Mouse (Mus musculus) liver, embryonic 14.5 days (tissue): ENCODE results near the gene Uggt2. TPM values are rescaled to one million over a fixed set of nuclear protein-coding genes. Genes with fewer than 3 reads are reported as not detected.

Experiments
- ATAC-seq: fragments of 200-750 bp; cut with Nextera tagmentation; 2 replicates; pipeline ENCODE4 v1.8.0; 2017; ENCODE audit warnings: moderate number of reproducible peaks, mild to moderate bottlenecking, moderate library complexity; ENCODE audit not compliant: insufficient read depth
- DNase-seq, 3 experiments: peaks; one replicate each; pipeline ENCODE4 v3.0.0-alpha.2; 2012 to 2013; ENCODE audit warnings: low read depth in 3 of 3, low spot score in 3 of 3
- H3K27ac ChIP-seq: fragments of 300-500 bp; sonication (generic); 2 replicates; pipeline ENCODE4 v1.5.1; 2014; ENCODE audit warnings: moderate library complexity, mild to moderate bottlenecking, control low read depth, inconsistent platforms
- H3K27me3 ChIP-seq: fragments of 300-500 bp; sonication (generic); 2 replicates; pipeline ENCODE4 v1.6.1; 2014; ENCODE audit warnings: mild to moderate bottlenecking, low read length, moderate library complexity; ENCODE audit not compliant: control insufficient read depth, insufficient read depth
- H3K36me3 ChIP-seq: fragments of 300-500 bp; sonication (generic); replicated peaks from 2 replicates; pipeline ENCODE4 v1.6.1; 2014; ENCODE audit warnings: low read depth; ENCODE audit not compliant: control insufficient read depth, insufficient read depth
- H3K4me1 ChIP-seq, 2 experiments: fragments of 200-500 bp in 1 of 2; fragments of 300-500 bp in 1 of 2; sonication (generic) in 1 of 2; replicated peaks; 2 replicates each; pipeline ENCODE4 v1.6.1; 2012 to 2014; ENCODE audit warnings: antibody characterized with exemption in 1 of 2, inconsistent platforms in 1 of 2, low read length in 1 of 2; ENCODE audit not compliant: control insufficient read depth in 2 of 2, insufficient read depth in 2 of 2
- H3K4me2 ChIP-seq: fragments of 300-500 bp; sonication (generic); 2 replicates; pipeline ENCODE4 v1.6.1; 2014; ENCODE audit warnings: low read depth, mild to moderate bottlenecking, control low read depth, moderate library complexity
- H3K4me3 ChIP-seq, 2 experiments: fragments of 200-500 bp in 1 of 2; fragments of 300-500 bp in 1 of 2; sonication (generic) in 1 of 2; 2 replicates each; pipeline ENCODE4 v1.5.1; 2012 to 2014; ENCODE audit warnings: low read depth in 2 of 2, low read length in 2 of 2, mild to moderate bottlenecking in 2 of 2, control low read depth in 1 of 2, inconsistent platforms in 1 of 2, moderate library complexity in 1 of 2; ENCODE audit not compliant: insufficient read depth in 1 of 2
- H3K9ac ChIP-seq: fragments of 300-500 bp; sonication (generic); replicated peaks from 2 replicates; pipeline ENCODE4 v1.6.1; 2014; ENCODE audit warnings: mild to moderate bottlenecking, control low read depth, moderate library complexity
- H3K9me3 ChIP-seq: fragments of 300-500 bp; sonication (generic); 2 replicates; pipeline ENCODE4 v1.6.1; 2016; ENCODE audit warnings: low read length, mixed read lengths; ENCODE audit not compliant: control insufficient read depth
- CTCF ChIP-seq: IDR thresholded peaks from 2 replicates; pipeline ENCODE4 v1.5.1; 2016; ENCODE audit warnings: antibody characterized with exemption, low read depth, control low read depth
- EP300 ChIP-seq: IDR thresholded peaks from 2 replicates; pipeline ENCODE4 v1.6.1; 2016; ENCODE audit warnings: antibody characterized with exemption, low read depth
- WGBS: fragments of 180-500 bp; shearing (Covaris S2); extraction: QIAGEN DNeasy Blood & Tissue Kit; methylation state at CpG from one replicate; pipeline ENCODE4 v1.1.7; 2014; ENCODE audit not compliant: insufficient replicate concordance; 5-methylcytosine and 5-hydroxymethylcytosine counted together
- polyA plus RNA-seq, 2 experiments: library from polyadenylated mRNA; depleted of rRNA in 1 of 2; stranded (reverse) in 1 of 2; unstranded in 1 of 2; fragments of >200 nt; fragmentation: Nextera tagmentation in 1 of 2; extraction: Ambion mirVana in 1 of 2; gene quantifications; 2 replicates each; pipeline versions ENCODE4 v1.2.1 to v1.2.3; 2012 to 2014

The Uggt2 gene
- polyA plus RNA-seq, 2 experiments: 1.3 to 1.6 TPM

GRCm38 (mm10) chr14:119137512-119137905 lies 38.3 kb upstream of the Uggt2 start:
- no peaks in the 10 kb centered on the region for H3K4me1 ChIP-seq
- 0 out of 2 replicates have a peak, but pooled peaks have one; percentile 8 for ATAC-seq
- no peak for DNase-seq
- WGBS: 1% methylated on average over 38 of the region's 38 CpGs
- no peaks in the 10 kb centered on the region for H3K36me3 ChIP-seq
- H3K9me3 ChIP-seq: no peaks in the 10 kb centered on the region
- no peak overlapping the region for H3K9ac ChIP-seq
- peaks cover 47% of the 10 kb centered on the region for H3K27me3 ChIP-seq
- TF ChIP-seq CTCF: no peak
- no peak for TF ChIP-seq EP300
- H3K4me2 ChIP-seq: peak overlapping the region; percentile 62
- peak overlapping the region; percentile 25 to 47; a peak in 3 of 4 replicates for H3K4me3 ChIP-seq
- no peak overlapping the region for H3K27ac ChIP-seq

GRCm38 (mm10) chr14:119127330-119127729 lies 28.1 kb upstream of the Uggt2 start:
- Histone ChIP-seq H3K36me3 (no peaks in the 10 kb centered on the region), H3K4me1 (no peaks in the 10 kb centered on the region), H3K9ac (no peak overlapping the region), H3K4me3 (no peak overlapping the region), H3K27ac (no peak overlapping the region), H3K4me2 (no peak overlapping the region), H3K9me3 (no peaks in the 10 kb centered on the region), H3K27me3 (no peaks in the 10 kb centered on the region)
- no peak for DNase-seq
- ATAC-seq: peak; percentile 13; the same call in 1 of the 2 replicates
- no peak for TF ChIP-seq CTCF
- TF ChIP-seq EP300: no peak
- WGBS: 65% methylated on average over 2 of the region's 2 CpGs

- ATAC-seq (no peak), DNase-seq (no peak)
- H3K9ac ChIP-seq: no peak overlapping the region
- no peak overlapping the region for H3K4me3 ChIP-seq
- no peaks in the 10 kb centered on the region for H3K9me3 ChIP-seq
- H3K4me2 ChIP-seq: no peak overlapping the region
- no peaks in the 10 kb centered on the region for H3K27me3 ChIP-seq
- WGBS: 60% methylated on average over 4 of the region's 4 CpGs
- TF ChIP-seq EP300: no peak
- no peak for TF ChIP-seq CTCF
- no peak overlapping the region for H3K27ac ChIP-seq
- H3K36me3 ChIP-seq: no peaks in the 10 kb centered on the region
- H3K4me1 ChIP-seq: no peaks in the 10 kb centered on the region
Observed at GRCm38 (mm10) chr14:119125840-119126239, 26.6 kb upstream of the Uggt2 start.

GRCm38 (mm10) chr14:119124061-119124460 lies 24.8 kb upstream of the Uggt2 start:
- no peak for DNase-seq
- Histone ChIP-seq H3K4me2 (no peak overlapping the region), H3K27ac (no peak overlapping the region), H3K4me1 (no peaks in the 10 kb centered on the region), H3K9ac (no peak overlapping the region), H3K4me3 (no peak overlapping the region), H3K9me3 (no peaks in the 10 kb centered on the region), H3K27me3 (no peaks in the 10 kb centered on the region), H3K36me3 (no peaks in the 10 kb centered on the region)
- no peak for ATAC-seq
- WGBS: 32% methylated on average over 3 of the region's 3 CpGs
- TF ChIP-seq CTCF (peak; percentile 44), EP300 (no peak)

GRCm38 (mm10) chr14:119123582-119123981 lies 24.4 kb upstream of the Uggt2 start:
- no peak for DNase-seq
- 0 out of 2 replicates have a peak overlapping the region, but pooled peaks have one; percentile 24 for H3K4me2 ChIP-seq
- H3K4me3 ChIP-seq: no peak overlapping the region; a peak in 1 of 4 replicates
- no peaks in the 10 kb centered on the region for H3K4me1 ChIP-seq
- H3K27me3 ChIP-seq: no peaks in the 10 kb centered on the region
- no peaks in the 10 kb centered on the region for H3K9me3 ChIP-seq
- no peak overlapping the region for H3K9ac ChIP-seq
- no peak for ATAC-seq
- H3K27ac ChIP-seq: no peak overlapping the region
- WGBS: 8% methylated on average over 12 of the region's 12 CpGs
- TF ChIP-seq CTCF: no peak
- no peak for TF ChIP-seq EP300
- no peaks in the 10 kb centered on the region for H3K36me3 ChIP-seq
